Mouse (Mus musculus): ENCODE data around the gene Disp2. TPM values are rescaled to one million over a fixed set of nuclear protein-coding genes. Genes with fewer than 3 reads are reported as not detected.

Gene Disp2
- total RNA-seq, 2 experiments from 2014 or later: 177 to 187 TPM

GRCm38 (mm10) chr2:118752792-118753108, 26.8 kb upstream of the Disp2 start:
- DNase-seq (ENCODE audit: extremely low spot score in 1 of 2, low spot score in 2 of 2): no peak
- intact Hi-C loops (cut with DNase I): no loop called here

GRCm38 (mm10) chr2:118754143-118754542, 25.4 kb upstream of the Disp2 start:
- intact Hi-C loops (cut with DNase I): no loop called here
- DNase-seq (ENCODE audit: extremely low spot score in 1 of 2, low spot score in 2 of 2): peak in 1 of 2 experiments; percentile 8

GRCm38 (mm10) chr2:118755407-118755806, 24.1 kb upstream of the Disp2 start:
- intact Hi-C loops (cut with DNase I): no loop called here

GRCm38 (mm10) chr2:118756103-118756502, 23.4 kb upstream of the Disp2 start:
- intact Hi-C loops (cut with DNase I): no loop called here
- DNase-seq (ENCODE audit: extremely low spot score in 1 of 2, low spot score in 2 of 2): peak in 1 of 2 experiments; percentile 10

More at GRCm38 (mm10) chr2:118755407-118755806, 24.1 kb upstream of the Disp2 start:
- peak in 1 of 2 experiments; percentile 5 for DNase-seq (ENCODE audit: extremely low spot score in 1 of 2, low spot score in 2 of 2)

- intact Hi-C loops (cut with DNase I): loop anchor here (5.0 kb wide), 1 partner anchor 122 kb away; no protein-coding TSS in a partner anchor
Observed at GRCm38 (mm10) chr2:118759828-118760227, 19.7 kb upstream of the Disp2 start.

GRCm38 (mm10) chr2:118760311-118761025, 19.1 kb upstream of the Disp2 start:
- intact Hi-C loops (cut with DNase I): loop anchor here (5.0 kb wide), 1 partner anchor 122 kb away; no protein-coding TSS in a partner anchor
- peak in 1 of 2 experiments; percentile 26 for DNase-seq (ENCODE audit: extremely low spot score in 1 of 2, low spot score in 2 of 2)

More at GRCm38 (mm10) chr2:118759828-118760227, 19.7 kb upstream of the Disp2 start:
- DNase-seq (ENCODE audit: extremely low spot score in 1 of 2, low spot score in 2 of 2): peak in 1 of 2 experiments; percentile 73

- DNase-seq (ENCODE audit: extremely low spot score in 1 of 2, low spot score in 2 of 2): peak in 1 of 2 experiments; percentile 30
- intact Hi-C loops (cut with DNase I): loop anchor here (5.0 kb wide), 1 partner anchor 121 kb away; no protein-coding TSS in a partner anchor
Observed at GRCm38 (mm10) chr2:118761358-118761757, 18.2 kb upstream of the Disp2 start.

- intact Hi-C loops (cut with DNase I): loop anchor here (5.0 kb wide), 1 partner anchor 120 kb away; no protein-coding TSS in a partner anchor
- peak; percentile 84 to 92 for DNase-seq (ENCODE audit: extremely low spot score in 1 of 2, low spot score in 2 of 2)
Observed at GRCm38 (mm10) chr2:118761906-118762783, 17.4 kb upstream of the Disp2 start, which contains the start of gene Ccdc9b. Ccdc9b (minus strand) TSS chr2:118762661.

- intact Hi-C loops (cut with DNase I): loop anchor here (5.0 kb wide), 1 partner anchor 120 kb away; no protein-coding TSS in a partner anchor
- DNase-seq (ENCODE audit: extremely low spot score in 1 of 2, low spot score in 2 of 2): no peak
Observed at GRCm38 (mm10) chr2:118762784-118763148, 16.8 kb upstream of the Disp2 start.

GRCm38 (mm10) chr2:118763469-118763868, 16.1 kb upstream of the Disp2 start:
- DNase-seq (ENCODE audit: extremely low spot score in 1 of 2, low spot score in 2 of 2): peak in 1 of 2 experiments; percentile 69
- intact Hi-C loops (cut with DNase I): loop anchor here (5.0 kb wide), 1 partner anchor 119 kb away; no protein-coding TSS in a partner anchor

- DNase-seq (ENCODE audit: extremely low spot score in 1 of 2, low spot score in 2 of 2): peak in 1 of 2 experiments; percentile 65
- intact Hi-C loops (cut with DNase I): loop anchor here (5.0 kb wide), 1 partner anchor 118 kb away; no protein-coding TSS in a partner anchor
Observed at GRCm38 (mm10) chr2:118764094-118764831, 15.3 kb upstream of the Disp2 start.

GRCm38 (mm10) chr2:118764875-118765274, 14.6 kb upstream of the Disp2 start:
- no peak for DNase-seq (ENCODE audit: extremely low spot score in 1 of 2, low spot score in 2 of 2)
- intact Hi-C loops (cut with DNase I): loop anchor here (5.0 kb wide), 1 partner anchor 117 kb away; no protein-coding TSS in a partner anchor

- DNase-seq (ENCODE audit: extremely low spot score in 1 of 2, low spot score in 2 of 2): no peak
- intact Hi-C loops (cut with DNase I): no loop called here
Observed at GRCm38 (mm10) chr2:118766041-118767033, 13.2 kb upstream of the Disp2 start.

GRCm38 (mm10) chr2:118772158-118772874, 7.2 kb upstream of the Disp2 start, which contains the start of gene Phgr1:
Phgr1 (plus strand) TSS chr2:118772769.
- intact Hi-C loops (cut with DNase I): no loop called here
- no peak for DNase-seq (ENCODE audit: extremely low spot score in 1 of 2, low spot score in 2 of 2)

GRCm38 (mm10) chr2:118774536-118774935, 5.0 kb upstream of the Disp2 start:
- no peak for DNase-seq (ENCODE audit: extremely low spot score in 1 of 2, low spot score in 2 of 2)

GRCm38 (mm10) chr2:118775396-118775795, 4.1 kb upstream of the Disp2 start:
- intact Hi-C loops (cut with DNase I): no loop called here
- DNase-seq (ENCODE audit: extremely low spot score in 1 of 2, low spot score in 2 of 2): no peak

More at GRCm38 (mm10) chr2:118774536-118774935, 5.0 kb upstream of the Disp2 start:
- intact Hi-C loops (cut with DNase I): no loop called here

- intact Hi-C loops (cut with DNase I): no loop called here
- peak in 1 of 2 experiments; percentile 60 for DNase-seq (ENCODE audit: extremely low spot score in 1 of 2, low spot score in 2 of 2)
Observed at GRCm38 (mm10) chr2:118775846-118776245, 3.7 kb upstream of the Disp2 start.
